In genomic region chr3:97338522-97339192, GRCm38 (mm10) we compare ENCODE assay signal across 9 mouse cellular contexts. TPM values are rescaled to one million over a fixed set of nuclear protein-coding genes. Genes with fewer than 3 reads are reported as not detected.
DNase-seq lines count a peak whose midpoint lies in the region; ATAC-seq and TF ChIP-seq lines count a peak whose summit lies in the region.
"Had no signal": no experiment of that assay in that cellular context is flagged by ENCODE, and none has a peak within 500 bp of the region (broad histone marks: within the 10 kb centered on the region; RNA-seq: fewer than 3 reads in every experiment).

No protein-coding gene starts in this region.

- ATAC-seq in forebrain, embryonic 13.5 days: peak; percentile 93
- peak; percentile 64 for ATAC-seq in liver, postnatal 0 days
- ATAC-seq in neural tube, embryonic 15.5 days (ENCODE audit: low FRiP score): peak; percentile 90

- no peaks in the 10 kb centered on the region for H3K9me3 ChIP-seq in forebrain, embryonic 13.5 days (replicated peaks)
- H3K9me3 ChIP-seq in liver, postnatal 0 days (ENCODE audit: low read length): no peaks in the 10 kb centered on the region
- H3K9me3 ChIP-seq in neural tube, embryonic 15.5 days (replicated peaks): no peaks in the 10 kb centered on the region
- H3K9me3 ChIP-seq: liver, embryonic 15.5 days had no signal

- no peaks in the 10 kb centered on the region for H3K27me3 ChIP-seq in forebrain, embryonic 13.5 days
- no peaks in the 10 kb centered on the region for H3K27me3 ChIP-seq in liver, postnatal 0 days (ENCODE audit: insufficient read depth, low read length)
- peaks cover 4% of the 10 kb centered on the region; the same call in 1 of the 2 replicates for H3K27me3 ChIP-seq in neural tube, embryonic 15.5 days (replicated peaks)
- no peaks in the 10 kb centered on the region; the same call in 1 of the 2 replicates for H3K27me3 ChIP-seq in testis, adult 2 months (ENCODE audit: control insufficient read depth, insufficient read depth, low read length)
- H3K27me3 ChIP-seq: liver, embryonic 15.5 days had no signal

- no peak overlapping the region for H3K27ac ChIP-seq in forebrain, embryonic 13.5 days
- H3K27ac ChIP-seq in liver, postnatal 0 days (ENCODE audit: low read depth): no peak overlapping the region
- no peak overlapping the region for H3K27ac ChIP-seq in neural tube, embryonic 15.5 days (replicated peaks)
- no peak overlapping the region for H3K27ac ChIP-seq in testis, adult 2 months (ENCODE audit: control insufficient read depth, insufficient read depth, low read depth, low read length)
- H3K27ac ChIP-seq: liver, embryonic 15.5 days had no signal

- intact Hi-C loops in heart, postnatal 25 days (cut with DNase I): loop anchor here (1.0 to 5.0 kb wide), 4 partner anchors 136 to 402 kb away; no protein-coding TSS in a partner anchor

- no peaks in the 10 kb centered on the region for H3K36me3 ChIP-seq in forebrain, embryonic 13.5 days (ENCODE audit: poor library complexity, severe bottlenecking)
- H3K36me3 ChIP-seq in liver, postnatal 0 days (replicated peaks; ENCODE audit: insufficient read depth, low read length): no peaks in the 10 kb centered on the region
- no peaks in the 10 kb centered on the region for H3K36me3 ChIP-seq in neural tube, embryonic 15.5 days
- no peaks in the 10 kb centered on the region for H3K36me3 ChIP-seq in testis, adult 2 months (ENCODE audit: control insufficient read depth, insufficient read depth, low read length)
- H3K36me3 ChIP-seq: liver, embryonic 15.5 days had no signal

- peak overlapping the region; percentile 18; the same call in 1 of the 2 replicates for H3K4me2 ChIP-seq in forebrain, embryonic 13.5 days
- H3K4me2 ChIP-seq in liver, postnatal 0 days (ENCODE audit: low read depth, low read length): no peak overlapping the region
- no peak overlapping the region for H3K4me2 ChIP-seq in neural tube, embryonic 15.5 days
- H3K4me2 ChIP-seq: liver, embryonic 15.5 days had no signal

- peaks cover 28% of the 10 kb centered on the region for H3K4me1 ChIP-seq in forebrain, embryonic 13.5 days
- peaks cover 6% of the 10 kb centered on the region for H3K4me1 ChIP-seq in liver, postnatal 0 days (ENCODE audit: insufficient read depth)
- H3K4me1 ChIP-seq in neural tube, embryonic 15.5 days: peaks cover 27% of the 10 kb centered on the region
- peaks cover 4% of the 10 kb centered on the region for H3K4me1 ChIP-seq in testis, adult 2 months (ENCODE audit: control insufficient read depth, insufficient read depth, low read length)
- H3K4me1 ChIP-seq: liver, embryonic 15.5 days had no signal

- no peak for TF ChIP-seq POLR2A in testis, adult 2 months (IDR thresholded peaks at IDR 0.05; ENCODE audit: control insufficient read depth, low read depth, low read length)

- no peak for TF ChIP-seq EP300 in liver, postnatal 0 days (IDR thresholded peaks at IDR 0.05; ENCODE audit: low read depth)

- peak; percentile 98 for TF ChIP-seq CTCF in liver, postnatal 0 days (IDR thresholded peaks at IDR 0.05; ENCODE audit: low read depth)
- TF ChIP-seq CTCF in testis, adult 2 months (IDR thresholded peaks at IDR 0.05; ENCODE audit: control insufficient read depth, insufficient read depth, insufficient replicate concordance, low read depth, low read length): peak; percentile 91; the same call in 1 of the 2 replicates

- no peak overlapping the region for H3K4me3 ChIP-seq in forebrain, embryonic 13.5 days
- H3K4me3 ChIP-seq in liver, postnatal 0 days (ENCODE audit: low read depth, low read length): no peak overlapping the region
- no peak overlapping the region for H3K4me3 ChIP-seq in neural tube, embryonic 15.5 days (replicated peaks)
- H3K4me3 ChIP-seq in testis, adult 2 months (ENCODE audit: control insufficient read depth, low read depth, low read length): peak overlapping the region; percentile 77
- H3K4me3 ChIP-seq: liver, embryonic 15.5 days had no signal

- H3K9ac ChIP-seq in forebrain, embryonic 13.5 days: no peak overlapping the region
- H3K9ac ChIP-seq in liver, postnatal 0 days (replicated peaks): no peak overlapping the region
- no peak overlapping the region for H3K9ac ChIP-seq in neural tube, embryonic 15.5 days (replicated peaks)
- H3K9ac ChIP-seq: liver, embryonic 15.5 days had no signal

- peak; percentile 85 for DNase-seq in ES-CJ7 (ENCODE audit: low read depth, low spot score)
- peak; percentile 48 for DNase-seq in c-Kit-positive CD71-positive TER-119-positive erythroid progenitor cells, embryonic 14.5 days (ENCODE audit: low spot score)
- peak; percentile 37 for DNase-seq in heart, postnatal 25 days (ENCODE audit: low spot score)
- peak; percentile 52 for DNase-seq in large intestine, adult 2 months (ENCODE audit: low read depth, low spot score)
- DNase-seq in liver, postnatal 0 days: peak; percentile 85

- WGBS in forebrain, embryonic 13.5 days: 20% methylated on average over 13 of the region's 13 CpGs
- WGBS in large intestine, adult 2 months: 25% methylated on average over 13 of the region's 13 CpGs
- 30% methylated on average over 13 of the region's 13 CpGs for WGBS in liver, postnatal 0 days (ENCODE audit: insufficient replicate concordance)
- 20% methylated on average over 13 of the region's 13 CpGs for WGBS in neural tube, embryonic 15.5 days

RNA-seq across cellular contexts. Expression of gene Bcl9, which starts 40.9 kb away (rescaled TPM):
- polyA plus RNA-seq in forebrain, embryonic 13.5 days (2015; fragmentation: Nextera tagmentation; extraction: Ambion mirVana): 101 and 105 TPM in 2 replicates
- 10 to 100 TPM; 18.8 to 22.5 TPM for total RNA-seq in heart, postnatal 25 days (2021)
- polyA plus RNA-seq in large intestine, adult 2 months (2012; rRNA removed): 13.9 and 16.0 TPM in 2 replicates
- polyA plus RNA-seq in liver, postnatal 0 days (2015; fragmentation: Nextera tagmentation; extraction: Ambion mirVana): 3.7 and 4.5 TPM in 2 replicates
- polyA plus RNA-seq in neural tube, embryonic 15.5 days (2015; fragmentation: Nextera tagmentation; extraction: Ambion mirVana): 64.6 and 64.9 TPM in 2 replicates
- polyA plus RNA-seq in testis, adult 2 months (2012; rRNA removed): 8.6 and 9.1 TPM in 2 replicates
